Mouse (Mus musculus) heart, adult 2 months (tissue): Measurements from ENCODE around the gene Map2k5. TPM values are rescaled to one million over a fixed set of nuclear protein-coding genes. Genes with fewer than 3 reads are reported as not detected.

Source experiments
- DNase-seq, 2 experiments: peaks; one replicate each; pipeline ENCODE4 v3.0.0; 2021
- H3K27ac ChIP-seq: fragments of 200-600 bp; 2 replicates; pipeline ENCODE4 v1.8.1; 2022
- H3K27me3 ChIP-seq: fragments of 200-500 bp; 2 replicates; pipeline ENCODE4 v1.6.1; 2012; ENCODE audit warnings: mild to moderate bottlenecking, low read length, inconsistent platforms, mixed read lengths; ENCODE audit not compliant: control insufficient read depth, insufficient read depth
- H3K36me3 ChIP-seq: fragments of 200-500 bp; 2 replicates; pipeline ENCODE4 v1.6.1; 2012; ENCODE audit warnings: low read length, inconsistent platforms; ENCODE audit not compliant: control insufficient read depth, insufficient read depth
- H3K4me1 ChIP-seq: fragments of 200-500 bp; 2 replicates; pipeline ENCODE4 v1.6.1; 2011; ENCODE audit warnings: low read length; ENCODE audit not compliant: control insufficient read depth, insufficient read depth
- H3K4me3 ChIP-seq: fragments of 200-600 bp; 2 replicates; pipeline ENCODE4 v1.8.1; 2022
- H3K79me2 ChIP-seq: fragments of 200-500 bp; replicated peaks from 2 replicates; pipeline ENCODE4 v1.6.1; 2012; ENCODE audit warnings: mild to moderate bottlenecking, inconsistent platforms, low read length, moderate library complexity, mixed read lengths; ENCODE audit not compliant: control insufficient read depth, insufficient read depth
- H3K9ac ChIP-seq: fragments of 200-500 bp; 2 replicates; pipeline ENCODE4 v1.6.1; 2012; ENCODE audit warnings: low read depth, mild to moderate bottlenecking, control low read depth, inconsistent platforms, low read length, mixed read lengths
- CTCF ChIP-seq: fragments of 200-600 bp; IDR thresholded peaks from 2 replicates; pipeline ENCODE4 v1.8.1; 2022; ENCODE audit warnings: antibody characterized with exemption, mild to moderate bottlenecking, moderate library complexity
- EP300 ChIP-seq: fragments of 200-500 bp; IDR thresholded peaks from 2 replicates; pipeline ENCODE4 v1.6.1; 2011; ENCODE audit warnings: low read depth, low read length, control low read depth; ENCODE audit not compliant: insufficient read depth
- POLR2A ChIP-seq: fragments of 200-500 bp; IDR thresholded peaks from 2 replicates; pipeline ENCODE4 v1.6.1; 2011; ENCODE audit warnings: mild to moderate bottlenecking, low read depth, low read length, control low read depth; ENCODE audit not compliant: insufficient read depth
- WGBS: fragments of 180-500 bp; shearing (Covaris S2); methylation state at CpG from one replicate; pipeline ENCODE4 v1.1.7; 2018; 5-methylcytosine and 5-hydroxymethylcytosine counted together
- intact Hi-C: fragments of 180-260 bp; cut with DNase I; formaldehyde crosslinking; loops from one replicate; pipeline ENCODE4 v1.15.1; 2025
- polyA plus RNA-seq: library from polyadenylated mRNA; depleted of rRNA; stranded (reverse); fragments of >200 nt; gene quantifications from 2 replicates; pipeline ENCODE4 v1.2.3, GENCODE M21; 2012
- total RNA-seq, 2 experiments: library from RNA; stranded (reverse); gene quantifications; 2 replicates each; pipeline ENCODE4 v1.2.3; 2021

Gene Map2k5
- total and polyA plus RNA-seq, 3 experiments = 17.9 to 31.8 (median 20.7) TPM

- TF ChIP-seq EP300 = no peak
- no peak for TF ChIP-seq POLR2A
- TF ChIP-seq CTCF = no peak
- Histone ChIP-seq H3K4me1 (no peaks in the 10 kb centered on the region), H3K79me2 (no peaks in the 10 kb centered on the region; the same call in 1 of the 2 replicates), H3K27me3 (no peaks in the 10 kb centered on the region), H3K9ac (no peak overlapping the region), H3K36me3 (no peaks in the 10 kb centered on the region), H3K4me3 (no peak overlapping the region), H3K27ac (no peak overlapping the region)
- intact Hi-C loops = no loop called here
- 75% methylated on average over 9 of the region's 9 CpGs for WGBS
- DNase-seq = no peak
Measured at GRCm38 (mm10) chr9:63356278-63356677, 21.4 kb downstream of the Map2k5 start.

GRCm38 (mm10) chr9:63354168-63354567 is 23.5 kb downstream of the Map2k5 start:
- Histone ChIP-seq H3K9ac (no peak overlapping the region), H3K27ac (no peak overlapping the region), H3K4me1 (no peaks in the 10 kb centered on the region), H3K27me3 (no peaks in the 10 kb centered on the region), H3K4me3 (no peak overlapping the region), H3K79me2 (peaks cover 1% of the 10 kb centered on the region; the same call in 1 of the 2 replicates), H3K36me3 (no peaks in the 10 kb centered on the region)
- TF ChIP-seq EP300 = no peak
- no peak for TF ChIP-seq POLR2A
- TF ChIP-seq CTCF = no peak
- DNase-seq = no peak
- WGBS = 68% methylated on average over 4 of the region's 4 CpGs
- intact Hi-C loops = no loop called here

GRCm38 (mm10) chr9:63350030-63350429 is 27.7 kb downstream of the Map2k5 start:
- 91% methylated on average over 8 of the region's 8 CpGs for whole genome bisulfite sequencing
- no peaks in the 10 kb centered on the region for H3K27me3 ChIP-seq

GRCm38 (mm10) chr9:63349241-63349640 is 28.5 kb downstream of the Map2k5 start:
- Histone ChIP-seq H3K79me2 (peaks cover 1% of the 10 kb centered on the region), H3K27me3 (no peaks in the 10 kb centered on the region), H3K27ac (no peak overlapping the region), H3K4me3 (no peak overlapping the region), H3K36me3 (no peaks in the 10 kb centered on the region; the same call in 1 of the 2 replicates), H3K4me1 (no peaks in the 10 kb centered on the region; the same call in 1 of the 2 replicates), H3K9ac (no peak overlapping the region)
- intact Hi-C loops = no loop called here
- no peak for DNase-seq
- TF ChIP-seq EP300 = no peak
- no peak for TF ChIP-seq POLR2A
- no peak for TF ChIP-seq CTCF
- 90% methylated on average over 3 of the region's 3 CpGs for WGBS

More at GRCm38 (mm10) chr9:63350030-63350429, 27.7 kb downstream of the Map2k5 start:
- Histone ChIP-seq H3K36me3 (no peaks in the 10 kb centered on the region; the same call in 1 of the 2 replicates), H3K4me3 (no peak overlapping the region), H3K4me1 (no peaks in the 10 kb centered on the region; the same call in 1 of the 2 replicates), H3K27ac (no peak overlapping the region), H3K9ac (no peak overlapping the region), H3K79me2 (peaks cover 1% of the 10 kb centered on the region)
- DNase-seq = no peak
- intact Hi-C loops = no loop called here
- TF ChIP-seq POLR2A (no peak), EP300 (no peak)

- no peak for DNase-seq
- 76% methylated on average over 1 of the region's 1 CpGs for WGBS
- Histone ChIP-seq H3K4me3 (no peak overlapping the region), H3K36me3 (no peaks in the 10 kb centered on the region; the same call in 1 of the 2 replicates), H3K27ac (no peak overlapping the region), H3K4me1 (no peaks in the 10 kb centered on the region; the same call in 1 of the 2 replicates), H3K79me2 (peaks cover 1% of the 10 kb centered on the region; the same call in 1 of the 2 replicates), H3K9ac (no peak overlapping the region), H3K27me3 (no peaks in the 10 kb centered on the region)
- intact Hi-C loops = no loop called here
- TF ChIP-seq EP300 (no peak), POLR2A (no peak), CTCF (no peak)
Measured at GRCm38 (mm10) chr9:63348146-63348545, 29.6 kb downstream of the Map2k5 start.

GRCm38 (mm10) chr9:63346029-63346428 is 31.7 kb downstream of the Map2k5 start:
- Histone ChIP-seq H3K9ac (no peak overlapping the region), H3K4me3 (no peak overlapping the region), H3K27ac (no peak overlapping the region), H3K79me2 (peaks cover 1% of the 10 kb centered on the region; the same call in 1 of the 2 replicates), H3K4me1 (no peaks in the 10 kb centered on the region; the same call in 1 of the 2 replicates), H3K27me3 (no peaks in the 10 kb centered on the region), H3K36me3 (no peaks in the 10 kb centered on the region; the same call in 1 of the 2 replicates)
- peak; percentile 19; the same call in 1 of the 2 replicates for TF ChIP-seq CTCF
- no peak for TF ChIP-seq POLR2A
- peak; percentile 27 to 48 for DNase-seq
- 71% methylated on average over 6 of the region's 6 CpGs for WGBS
- intact Hi-C loops = no loop called here
